Mouse (Mus musculus): Measurements from ENCODE around the gene Chdh.

- TF ChIP-seq CTCF (IDR thresholded peaks at IDR 0.05; ENCODE audit: extremely low read depth, insufficient read depth, insufficient read length, insufficient replicate concordance) (no peak), POLR2A (IDR thresholded peaks at IDR 0.05; ENCODE audit: low read depth, low read length) (no peak)
These were observed 66.6 kb downstream of the Chdh start for GRCm38 (mm10) chr14:30075268-30075887.
